Mouse (Mus musculus) midbrain, embryonic 13.5 days (tissue): Measurements from ENCODE around the gene Cops2. TPM values are rescaled to one million over a fixed set of nuclear protein-coding genes. Genes with fewer than 3 reads are reported as not detected.
A peak's percentile ranks its signal among the peaks of the same experiment; 100 is the strongest.

Experiments
- ATAC-seq: fragments of 200-750 bp; cut with Nextera tagmentation; 2 replicates; pipeline ENCODE4 v1.8.0; 2017; ENCODE audit warnings: mild to moderate bottlenecking, moderate TSS enrichment, moderate library complexity
- H3K27ac ChIP-seq: fragments of 300-500 bp; sonication (generic); 2 replicates; pipeline ENCODE4 v1.5.1; 2015; ENCODE audit warnings: inconsistent platforms, mild to moderate bottlenecking, moderate library complexity
- H3K27me3 ChIP-seq: fragments of 300-500 bp; sonication (generic); 2 replicates; pipeline ENCODE4 v1.6.1; 2015; ENCODE audit warnings: mild to moderate bottlenecking, inconsistent platforms
- H3K36me3 ChIP-seq: fragments of 300-500 bp; sonication (generic); 2 replicates; pipeline ENCODE4 v1.6.1; 2015; ENCODE audit warnings: mild to moderate bottlenecking, inconsistent platforms
- H3K4me1 ChIP-seq: fragments of 300-500 bp; sonication (generic); replicated peaks from 2 replicates; pipeline ENCODE4 v1.6.1; 2015; ENCODE audit warnings: inconsistent platforms
- H3K4me2 ChIP-seq: fragments of 300-500 bp; sonication (generic); replicated peaks from 2 replicates; pipeline ENCODE4 v1.6.1; 2015; ENCODE audit warnings: moderate library complexity, mild to moderate bottlenecking, inconsistent platforms
- H3K4me3 ChIP-seq: fragments of 300-500 bp; sonication (generic); replicated peaks from 2 replicates; pipeline ENCODE4 v1.5.1; 2015; ENCODE audit warnings: mild to moderate bottlenecking, inconsistent platforms
- H3K9ac ChIP-seq: fragments of 300-500 bp; sonication (generic); replicated peaks from 2 replicates; pipeline ENCODE4 v1.6.1; 2015; ENCODE audit warnings: mild to moderate bottlenecking, inconsistent platforms
- H3K9me3 ChIP-seq: fragments of 300-500 bp; sonication (generic); 2 replicates; pipeline ENCODE4 v1.6.1; 2016; ENCODE audit warnings: mild to moderate bottlenecking, inconsistent platforms
- WGBS: fragments of 180-500 bp; shearing (Covaris S2); methylation state at CpG from one replicate; pipeline ENCODE4 v1.1.7; 2015; 5-methylcytosine and 5-hydroxymethylcytosine counted together
- polyA plus RNA-seq: library from polyadenylated mRNA; unstranded; fragments of >200 nt; fragmentation: Nextera tagmentation; extraction: Ambion mirVana; gene quantifications from 2 replicates; pipeline ENCODE4 v1.2.1, GENCODE M21; 2015

Gene Cops2
- 71.5 and 73.7 TPM in 2 replicates for polyA plus RNA-seq

- peak within 1 kb of the TSS; percentile 100 for H3K9ac ChIP-seq
- H3K36me3 ChIP-seq: no peaks in the 10 kb centered on the region
- ATAC-seq: peak; percentile 99
- peak within 1 kb of the TSS; percentile 100 for H3K4me3 ChIP-seq
- H3K27me3 ChIP-seq: no peaks in the 10 kb centered on the region
- no peaks in the 10 kb centered on the region for H3K9me3 ChIP-seq
- WGBS: under 1% methylated on average over 51 of the region's 54 CpGs
- peak within 1 kb of the TSS; percentile 68 for H3K4me2 ChIP-seq
- peak within 1 kb of the TSS; percentile 89 for H3K27ac ChIP-seq
- peaks cover 22% of the 10 kb centered on the region for H3K4me1 ChIP-seq
These were observed at the start of gene Cops2, which contains the start of gene Galk2 for GRCm38 (mm10) chr2:125858521-125859280. Cops2 (minus strand) TSS chr2:125859139. Galk2 (plus strand) TSS chr2:125859109.

DNA sequence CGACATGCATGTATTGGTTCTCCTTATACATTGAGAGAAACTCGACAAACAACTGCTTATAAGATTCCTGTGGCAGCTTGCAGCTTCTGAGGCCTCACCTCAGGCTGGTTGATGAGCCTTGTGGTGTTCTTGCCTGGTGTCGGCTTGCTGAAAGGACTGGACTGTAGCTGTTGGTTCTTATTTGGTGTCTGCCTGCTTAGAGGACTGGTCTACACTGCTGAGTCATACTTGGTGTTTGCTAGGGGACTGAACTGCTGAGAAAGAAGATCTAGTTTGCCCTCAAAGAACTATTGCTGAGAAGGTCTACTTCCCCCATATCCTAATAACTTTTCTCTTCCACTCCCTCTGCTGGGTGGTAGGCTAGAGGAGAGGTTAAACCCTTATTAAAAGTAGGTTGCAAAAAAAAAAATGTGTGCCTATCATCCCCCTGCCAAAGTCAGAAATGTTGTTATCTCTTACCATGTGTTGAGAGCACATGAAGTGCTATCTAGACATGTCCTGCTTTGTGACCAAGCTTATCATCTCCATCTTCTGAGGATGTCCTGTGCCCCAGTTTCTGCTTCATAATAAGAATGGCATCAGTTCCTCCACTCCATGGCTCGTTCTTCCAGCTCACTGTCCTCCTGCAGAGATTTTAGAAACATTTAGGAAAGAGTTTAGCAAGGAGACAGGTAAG lies 48.8 kb upstream of the Cops2 start:
- no peaks in the 10 kb centered on the region for H3K9me3 ChIP-seq
- no peak overlapping the region for H3K9ac ChIP-seq
- 87% methylated on average over 4 of the region's 4 CpGs for WGBS
- no peaks in the 10 kb centered on the region for H3K27me3 ChIP-seq
- H3K27ac ChIP-seq: no peak overlapping the region
- H3K4me1 ChIP-seq: no peaks in the 10 kb centered on the region
- peaks cover 9% of the 10 kb centered on the region; the same call in 1 of the 2 replicates for H3K36me3 ChIP-seq
- no peak overlapping the region for H3K4me3 ChIP-seq
- no peak overlapping the region for H3K4me2 ChIP-seq
- no peak for ATAC-seq

DNA sequence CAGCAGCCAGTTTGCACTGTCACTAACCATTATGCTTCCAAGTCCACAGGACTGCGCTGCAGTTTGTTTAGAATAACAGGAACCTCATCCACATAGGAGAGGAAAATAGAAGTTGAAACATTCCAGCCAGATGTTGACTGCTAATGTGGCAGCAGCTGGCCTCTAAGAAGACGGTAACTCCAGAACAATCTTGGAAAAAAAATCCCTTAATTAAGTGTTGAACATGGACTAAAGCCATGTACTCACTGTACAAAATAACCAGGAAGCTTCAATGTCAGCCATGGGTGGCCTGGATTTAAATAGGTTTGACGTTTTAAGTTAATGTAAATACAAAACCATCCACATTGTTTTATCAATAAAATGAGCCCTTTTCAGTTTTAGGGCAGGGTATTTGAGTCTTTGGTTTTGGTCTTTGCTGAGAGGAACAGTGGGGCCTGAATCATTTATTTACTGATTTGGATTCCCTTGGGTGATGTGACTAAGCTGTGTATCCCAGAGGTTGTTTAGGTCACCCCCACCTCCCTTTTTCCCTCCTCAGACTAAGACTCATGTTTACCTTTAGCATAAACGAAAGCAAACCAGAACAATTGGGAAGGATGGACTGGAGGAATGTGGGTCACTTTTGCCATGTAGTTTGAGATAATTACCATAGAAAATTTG lies 47.6 kb upstream of the Cops2 start:
- ATAC-seq: no peak
- Histone ChIP-seq H3K36me3 (peaks cover 9% of the 10 kb centered on the region; the same call in 1 of the 2 replicates), H3K27ac (no peak overlapping the region), H3K9me3 (no peaks in the 10 kb centered on the region), H3K9ac (no peak overlapping the region), H3K27me3 (no peaks in the 10 kb centered on the region), H3K4me3 (no peak overlapping the region), H3K4me1 (no peaks in the 10 kb centered on the region), H3K4me2 (no peak overlapping the region)
- 87% methylated on average over 4 of the region's 4 CpGs for WGBS

DNA sequence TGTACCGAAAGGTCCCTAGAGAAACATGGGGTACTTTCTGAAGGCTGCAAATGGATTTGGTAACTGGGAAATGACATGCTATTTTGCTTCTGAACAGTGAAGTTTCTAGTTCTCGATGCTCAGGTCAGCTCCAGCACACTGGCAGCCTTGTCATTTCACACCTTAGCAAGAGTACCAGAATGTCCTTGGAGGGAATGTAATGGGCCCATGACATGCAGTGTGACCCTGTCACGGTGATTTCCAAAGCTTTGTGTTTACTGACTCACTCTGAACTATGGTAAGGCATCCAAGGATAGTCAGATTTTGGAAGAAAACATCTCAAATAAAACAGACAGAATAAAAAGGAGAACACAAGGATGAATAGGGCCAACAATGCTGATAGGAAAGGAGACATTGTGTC lies 42.5 kb upstream of the Cops2 start:
- Histone ChIP-seq H3K4me1 (no peaks in the 10 kb centered on the region), H3K4me2 (no peak overlapping the region), H3K9me3 (no peaks in the 10 kb centered on the region), H3K4me3 (no peak overlapping the region), H3K9ac (no peak overlapping the region), H3K27ac (no peak overlapping the region), H3K27me3 (no peaks in the 10 kb centered on the region), H3K36me3 (peaks cover 9% of the 10 kb centered on the region; the same call in 1 of the 2 replicates)
- no peak for ATAC-seq
- WGBS: 90% methylated on average over 3 of the region's 3 CpGs

DNA sequence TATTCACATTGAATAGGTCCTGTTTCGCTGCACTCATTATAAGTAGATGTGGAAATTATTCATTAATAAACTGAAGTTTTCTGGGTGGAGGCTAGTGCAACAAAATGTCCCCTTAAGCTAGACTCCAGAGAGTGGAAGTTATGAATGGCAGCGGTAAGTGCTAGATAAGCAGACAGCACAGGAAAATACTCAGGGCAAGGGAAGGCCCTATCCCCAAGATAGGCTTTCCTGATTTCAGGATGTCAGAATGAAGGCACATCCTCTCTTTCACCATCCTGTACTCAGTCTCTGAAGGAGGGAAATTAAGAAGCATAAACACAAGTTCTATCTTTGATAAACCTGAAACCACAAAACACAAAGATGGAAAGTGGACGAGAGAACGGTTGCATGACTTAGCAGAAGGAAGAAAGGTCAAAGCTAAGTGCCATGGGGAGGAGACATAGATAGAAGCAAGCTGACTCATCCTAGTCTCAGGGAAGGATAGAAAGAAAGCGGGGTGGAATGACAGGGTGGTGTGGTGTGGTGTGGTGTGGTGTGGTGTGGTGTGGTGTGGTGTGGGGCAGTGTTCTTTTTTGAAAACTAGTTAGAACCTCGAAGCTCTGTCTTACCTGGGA lies 42.0 kb upstream of the Cops2 start:
- no peaks in the 10 kb centered on the region for H3K27me3 ChIP-seq
- no peak for ATAC-seq
- no peak overlapping the region for H3K27ac ChIP-seq
- WGBS: 93% methylated on average over 6 of the region's 6 CpGs
- H3K36me3 ChIP-seq: peaks cover 9% of the 10 kb centered on the region; the same call in 1 of the 2 replicates
- H3K4me2 ChIP-seq: no peak overlapping the region
- H3K9ac ChIP-seq: no peak overlapping the region
- H3K4me3 ChIP-seq: no peak overlapping the region
- H3K9me3 ChIP-seq: no peaks in the 10 kb centered on the region
- no peaks in the 10 kb centered on the region for H3K4me1 ChIP-seq

GRCm38 (mm10) chr2:125896355-125896754 lies 37.4 kb upstream of the Cops2 start:
- H3K4me1 ChIP-seq: no peaks in the 10 kb centered on the region
- no peak for ATAC-seq
- no peak overlapping the region for H3K27ac ChIP-seq
- H3K4me2 ChIP-seq: no peak overlapping the region
- no peaks in the 10 kb centered on the region for H3K9me3 ChIP-seq
- WGBS: 96% methylated on average over 3 of the region's 3 CpGs
- H3K36me3 ChIP-seq: no peaks in the 10 kb centered on the region
- no peak overlapping the region for H3K4me3 ChIP-seq
- no peaks in the 10 kb centered on the region for H3K27me3 ChIP-seq
- H3K9ac ChIP-seq: no peak overlapping the region

DNA sequence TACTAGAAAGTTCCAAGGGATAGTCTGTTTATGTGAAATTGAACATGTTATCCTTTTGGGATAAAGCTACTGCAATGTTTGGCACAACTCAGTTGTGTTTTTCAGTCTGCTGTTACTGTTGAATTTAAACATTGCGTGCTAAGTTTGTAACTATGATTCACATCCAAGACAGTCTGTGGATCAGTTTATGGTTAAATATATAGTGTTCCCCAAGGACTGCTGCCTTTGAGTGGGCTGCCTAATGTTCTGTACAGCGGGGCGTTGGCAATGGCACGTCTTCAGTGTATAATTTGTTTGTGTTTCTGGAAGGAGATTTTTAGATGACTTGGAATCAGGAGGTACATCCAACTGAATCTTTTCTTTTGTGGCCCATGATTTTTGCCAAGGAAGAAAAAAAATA lies 36.2 kb upstream of the Cops2 start:
- ATAC-seq: no peak

GRCm38 (mm10) chr2:125893096-125893495 lies 34.2 kb upstream of the Cops2 start:
- Histone ChIP-seq H3K4me3 (no peak overlapping the region), H3K4me2 (no peak overlapping the region), H3K9me3 (no peaks in the 10 kb centered on the region), H3K4me1 (no peaks in the 10 kb centered on the region), H3K27ac (no peak overlapping the region), H3K9ac (no peak overlapping the region), H3K27me3 (no peaks in the 10 kb centered on the region), H3K36me3 (no peaks in the 10 kb centered on the region)
- no peak for ATAC-seq
- WGBS: 47% methylated on average over 6 of the region's 6 CpGs

More for the DNA sequence above, 36.2 kb upstream of the Cops2 start:
- H3K9me3 ChIP-seq: no peaks in the 10 kb centered on the region
- 90% methylated on average over 4 of the region's 4 CpGs for WGBS
- no peaks in the 10 kb centered on the region for H3K27me3 ChIP-seq
- H3K4me3 ChIP-seq: no peak overlapping the region
- H3K36me3 ChIP-seq: no peaks in the 10 kb centered on the region
- no peak overlapping the region for H3K4me2 ChIP-seq
- no peak overlapping the region for H3K9ac ChIP-seq
- H3K4me1 ChIP-seq: no peaks in the 10 kb centered on the region
- H3K27ac ChIP-seq: no peak overlapping the region

GRCm38 (mm10) chr2:125885891-125886576 lies 27.1 kb upstream of the Cops2 start:
- Histone ChIP-seq H3K4me3 (no peak overlapping the region), H3K9me3 (no peaks in the 10 kb centered on the region), H3K36me3 (no peaks in the 10 kb centered on the region), H3K27ac (no peak overlapping the region), H3K9ac (no peak overlapping the region), H3K4me1 (no peaks in the 10 kb centered on the region), H3K4me2 (no peak overlapping the region), H3K27me3 (no peaks in the 10 kb centered on the region)
- ATAC-seq: no peak
- 90% methylated on average over 4 of the region's 4 CpGs for WGBS

DNA sequence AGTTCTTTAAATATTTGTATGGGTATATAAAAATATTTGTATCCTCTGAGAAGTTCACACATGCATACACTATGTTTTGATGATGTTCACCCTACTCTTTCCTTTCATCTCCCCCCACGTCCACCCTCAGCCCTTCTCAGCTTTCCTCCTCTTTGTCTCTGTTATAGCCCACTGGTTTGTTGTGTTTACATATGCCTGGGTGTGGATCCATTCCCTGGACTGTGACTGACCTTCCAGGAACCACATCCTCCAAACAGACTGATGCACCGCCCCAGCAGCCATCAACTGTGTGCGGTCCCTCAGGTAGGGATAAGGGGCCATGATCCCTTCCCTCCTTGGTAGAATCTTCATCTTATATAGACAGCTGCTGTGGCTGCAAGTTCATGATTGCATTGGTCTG lies 11.2 kb upstream of the Cops2 start:
- no peak overlapping the region for H3K4me2 ChIP-seq
- no peak for ATAC-seq
- H3K9me3 ChIP-seq: no peaks in the 10 kb centered on the region
- no peak overlapping the region for H3K9ac ChIP-seq
- H3K27ac ChIP-seq: no peak overlapping the region
- peaks cover 23% of the 10 kb centered on the region for H3K4me1 ChIP-seq
- H3K4me3 ChIP-seq: no peak overlapping the region
- WGBS: 86% methylated on average over 3 of the region's 3 CpGs
- no peaks in the 10 kb centered on the region for H3K36me3 ChIP-seq
- H3K27me3 ChIP-seq: no peaks in the 10 kb centered on the region

- no peak overlapping the region for H3K27ac ChIP-seq
- H3K9ac ChIP-seq: no peak overlapping the region
- H3K27me3 ChIP-seq: no peaks in the 10 kb centered on the region
- no peak for ATAC-seq
- no peak overlapping the region for H3K4me3 ChIP-seq
- H3K4me2 ChIP-seq: no peak overlapping the region
- H3K9me3 ChIP-seq: no peaks in the 10 kb centered on the region
- 86% methylated on average over 3 of the region's 3 CpGs for WGBS
- H3K4me1 ChIP-seq: peaks cover 23% of the 10 kb centered on the region
- H3K36me3 ChIP-seq: no peaks in the 10 kb centered on the region
These were observed 9.4 kb upstream of the Cops2 start for GRCm38 (mm10) chr2:125868301-125868700.
